Mouse (Mus musculus): ENCODE measurements around the gene Def6. TPM values are rescaled to one million over a fixed set of nuclear protein-coding genes. Genes with fewer than 3 reads are reported as not detected.

Def6 gene
- polyA plus RNA-seq, 1 experiment from 2014 or later: 3.1 TPM

- H3K36me3 ChIP-seq: peaks cover 5% of the 10 kb centered on the region
- no peaks in the 10 kb centered on the region for H3K9me3 ChIP-seq (replicated peaks)
- no peak for DNase-seq (ENCODE audit: low spot score)
- 89% methylated on average over 5 of the region's 5 CpGs for WGBS
- H3K4me3 ChIP-seq: no peak overlapping the region
- no peak overlapping the region for H3K27ac ChIP-seq (replicated peaks)
- H3K4me1 ChIP-seq: peaks cover 29% of the 10 kb centered on the region
- H3K27me3 ChIP-seq (ENCODE audit: low read depth, poor library complexity, severe bottlenecking): peaks cover 8% of the 10 kb centered on the region
These were observed 27.1 kb downstream of the Def6 start for GRCm38 (mm10) chr17:28234641-28235040.

- peaks cover 8% of the 10 kb centered on the region; the same call in 1 of the 2 replicates for H3K27me3 ChIP-seq (ENCODE audit: low read depth, poor library complexity, severe bottlenecking)
- H3K27ac ChIP-seq (replicated peaks): no peak overlapping the region
- WGBS: 83% methylated on average over 7 of the region's 7 CpGs
These were observed 28.5 kb downstream of the Def6 start for GRCm38 (mm10) chr17:28235982-28236635.

GRCm38 (mm10) chr17:28236636-28237015 lies 29.0 kb downstream of the Def6 start:
- Histone ChIP-seq H3K4me3 (no peak overlapping the region), H3K27ac (replicated peaks) (no peak overlapping the region), H3K4me1 (peaks cover 29% of the 10 kb centered on the region), H3K27me3 (ENCODE audit: low read depth, poor library complexity, severe bottlenecking) (peaks cover 4% of the 10 kb centered on the region; the same call in 1 of the 2 replicates), H3K36me3 (peaks cover 20% of the 10 kb centered on the region), H3K9me3 (replicated peaks) (no peaks in the 10 kb centered on the region)
- no peak for DNase-seq (ENCODE audit: low spot score)
- 89% methylated on average over 4 of the region's 4 CpGs for WGBS

More at GRCm38 (mm10) chr17:28235982-28236635, 28.5 kb downstream of the Def6 start:
- peaks cover 29% of the 10 kb centered on the region for H3K4me1 ChIP-seq
- H3K4me3 ChIP-seq: no peak overlapping the region
- DNase-seq (ENCODE audit: low spot score): no peak
- no peaks in the 10 kb centered on the region for H3K9me3 ChIP-seq (replicated peaks)
- peaks cover 16% of the 10 kb centered on the region for H3K36me3 ChIP-seq

- Histone ChIP-seq H3K27ac (replicated peaks) (no peak overlapping the region; the same call in 1 of the 2 replicates), H3K36me3 (peaks cover 21% of the 10 kb centered on the region), H3K4me1 (peaks cover 24% of the 10 kb centered on the region), H3K27me3 (ENCODE audit: low read depth, poor library complexity, severe bottlenecking) (no peaks in the 10 kb centered on the region), H3K4me3 (no peak overlapping the region), H3K9me3 (replicated peaks) (no peaks in the 10 kb centered on the region)
- DNase-seq (ENCODE audit: low spot score): no peak
- WGBS: 71% methylated on average over 5 of the region's 5 CpGs
These were observed 29.8 kb downstream of the Def6 start for GRCm38 (mm10) chr17:28237362-28237761.

- Histone ChIP-seq H3K36me3 (peaks cover 21% of the 10 kb centered on the region), H3K27ac (replicated peaks) (no peak overlapping the region), H3K27me3 (ENCODE audit: low read depth, poor library complexity, severe bottlenecking) (no peaks in the 10 kb centered on the region), H3K4me3 (no peak overlapping the region), H3K4me1 (peaks cover 20% of the 10 kb centered on the region), H3K9me3 (replicated peaks) (no peaks in the 10 kb centered on the region)
- WGBS: 79% methylated on average over 6 of the region's 6 CpGs
- no peak for DNase-seq (ENCODE audit: low spot score)
These were observed 30.3 kb downstream of the Def6 start for GRCm38 (mm10) chr17:28237874-28238273.

- H3K36me3 ChIP-seq: peaks cover 21% of the 10 kb centered on the region
- DNase-seq (ENCODE audit: low spot score): no peak
- H3K4me3 ChIP-seq: no peak overlapping the region
- H3K27ac ChIP-seq (replicated peaks): no peak overlapping the region
- WGBS: 96% methylated on average over 5 of the region's 5 CpGs
- H3K9me3 ChIP-seq (replicated peaks): no peaks in the 10 kb centered on the region
- H3K27me3 ChIP-seq (ENCODE audit: low read depth, poor library complexity, severe bottlenecking): no peaks in the 10 kb centered on the region
- peaks cover 9% of the 10 kb centered on the region for H3K4me1 ChIP-seq
These were observed 33.3 kb downstream of the Def6 start for GRCm38 (mm10) chr17:28240846-28241245.

GRCm38 (mm10) chr17:28242296-28242695 lies 34.7 kb downstream of the Def6 start:
- H3K36me3 ChIP-seq: peaks cover 21% of the 10 kb centered on the region
- no peaks in the 10 kb centered on the region for H3K27me3 ChIP-seq (ENCODE audit: low read depth, poor library complexity, severe bottlenecking)
- H3K27ac ChIP-seq (replicated peaks): no peak overlapping the region
- 89% methylated on average over 6 of the region's 6 CpGs for WGBS
- DNase-seq (ENCODE audit: low spot score): no peak
- H3K4me1 ChIP-seq: peaks cover 11% of the 10 kb centered on the region
- H3K4me3 ChIP-seq: no peak overlapping the region
- no peaks in the 10 kb centered on the region for H3K9me3 ChIP-seq (replicated peaks)

- Histone ChIP-seq H3K27me3 (ENCODE audit: low read depth, poor library complexity, severe bottlenecking) (no peaks in the 10 kb centered on the region), H3K4me3 (no peak overlapping the region), H3K4me1 (peaks cover 22% of the 10 kb centered on the region), H3K9me3 (replicated peaks) (no peaks in the 10 kb centered on the region), H3K27ac (replicated peaks) (no peak overlapping the region; the same call in 1 of the 2 replicates), H3K36me3 (peaks cover 20% of the 10 kb centered on the region)
- no peak for DNase-seq (ENCODE audit: low spot score)
- 87% methylated on average over 6 of the region's 6 CpGs for WGBS
These were observed 36.6 kb downstream of the Def6 start for GRCm38 (mm10) chr17:28244214-28244613.

GRCm38 (mm10) chr17:28244714-28245113 lies 37.1 kb downstream of the Def6 start:
- 44% methylated on average over 6 of the region's 6 CpGs for WGBS
- Histone ChIP-seq H3K4me1 (peaks cover 22% of the 10 kb centered on the region), H3K4me3 (no peak overlapping the region), H3K9me3 (replicated peaks) (no peaks in the 10 kb centered on the region), H3K27ac (replicated peaks) (peak overlapping the region; percentile 38; the same call in 1 of the 2 replicates), H3K27me3 (ENCODE audit: low read depth, poor library complexity, severe bottlenecking) (no peaks in the 10 kb centered on the region), H3K36me3 (peaks cover 16% of the 10 kb centered on the region; the same call in 1 of the 2 replicates)
- DNase-seq (ENCODE audit: low spot score): no peak

GRCm38 (mm10) chr17:28246640-28247039 lies 39.1 kb downstream of the Def6 start:
- H3K27me3 ChIP-seq (ENCODE audit: low read depth, poor library complexity, severe bottlenecking): no peaks in the 10 kb centered on the region
- WGBS: 82% methylated on average over 11 of the region's 11 CpGs
- peaks cover 22% of the 10 kb centered on the region for H3K4me1 ChIP-seq
- 0 out of 2 replicates have a peak, but pooled peaks cover under 1% of the 10 kb centered on the region for H3K36me3 ChIP-seq
- peak overlapping the region; percentile 55; the same call in 1 of the 2 replicates for H3K27ac ChIP-seq (replicated peaks)
- H3K4me3 ChIP-seq: no peak overlapping the region
- no peak for DNase-seq (ENCODE audit: low spot score)
- no peaks in the 10 kb centered on the region for H3K9me3 ChIP-seq (replicated peaks)

GRCm38 (mm10) chr17:28247613-28248012 lies 40.0 kb downstream of the Def6 start:
- 65% methylated on average over 6 of the region's 6 CpGs for WGBS
- DNase-seq (ENCODE audit: low spot score): no peak
- Histone ChIP-seq H3K36me3 (peaks cover 4% of the 10 kb centered on the region; the same call in 1 of the 2 replicates), H3K4me1 (peaks cover 27% of the 10 kb centered on the region), H3K9me3 (replicated peaks) (no peaks in the 10 kb centered on the region), H3K27me3 (ENCODE audit: low read depth, poor library complexity, severe bottlenecking) (no peaks in the 10 kb centered on the region), H3K4me3 (no peak overlapping the region), H3K27ac (replicated peaks) (peak overlapping the region; percentile 55)

- Histone ChIP-seq H3K4me3 (no peak overlapping the region), H3K36me3 (peaks cover 4% of the 10 kb centered on the region; the same call in 1 of the 2 replicates), H3K27me3 (ENCODE audit: low read depth, poor library complexity, severe bottlenecking) (no peaks in the 10 kb centered on the region), H3K9me3 (replicated peaks) (no peaks in the 10 kb centered on the region), H3K4me1 (peaks cover 27% of the 10 kb centered on the region), H3K27ac (replicated peaks) (no peak overlapping the region)
- 84% methylated on average over 12 of the region's 12 CpGs for WGBS
- no peak for DNase-seq (ENCODE audit: low spot score)
These were observed 41.5 kb downstream of the Def6 start for GRCm38 (mm10) chr17:28249062-28249461.

- no peaks in the 10 kb centered on the region for H3K9me3 ChIP-seq (replicated peaks)
- 91% methylated on average over 12 of the region's 12 CpGs for WGBS
- H3K4me1 ChIP-seq: peaks cover 34% of the 10 kb centered on the region
- H3K36me3 ChIP-seq: peaks cover 4% of the 10 kb centered on the region; the same call in 1 of the 2 replicates
- H3K4me3 ChIP-seq: no peak overlapping the region
- H3K27ac ChIP-seq (replicated peaks): no peak overlapping the region; the same call in 1 of the 2 replicates
- no peak for DNase-seq (ENCODE audit: low spot score)
- H3K27me3 ChIP-seq (ENCODE audit: low read depth, poor library complexity, severe bottlenecking): no peaks in the 10 kb centered on the region
These were observed 44.2 kb downstream of the Def6 start for GRCm38 (mm10) chr17:28251579-28252280.
